Mouse (Mus musculus) forebrain, embryonic 14.5 days (tissue): ENCODE results near the gene Hint3. TPM values are rescaled to one million over a fixed set of nuclear protein-coding genes. Genes with fewer than 3 reads are reported as not detected.
A peak's percentile ranks its signal among the peaks of the same experiment; 100 is the strongest.
"Not testable (repeated sequence)": the region's sequence is repeated elsewhere in the genome, so short reads cannot be mapped to it uniquely, and the experiment has no call there.

Experiments
- ATAC-seq: fragments of 200-750 bp; cut with Nextera tagmentation; 2 replicates; pipeline ENCODE4 v1.8.0; 2017; ENCODE audit warnings: mild to moderate bottlenecking, moderate library complexity
- DNase-seq: peaks from one replicate; pipeline ENCODE4 v3.0.0-alpha.2; 2015; ENCODE audit warnings: low spot score
- H3K27ac ChIP-seq: fragments of 300-500 bp; sonication (generic); 2 replicates; pipeline ENCODE4 v1.5.1; 2014; ENCODE audit warnings: low read depth, mild to moderate bottlenecking, control low read depth, low read length, moderate library complexity
- H3K27me3 ChIP-seq: fragments of 300-500 bp; sonication (generic); replicated peaks from 2 replicates; pipeline ENCODE4 v1.6.1; 2014; ENCODE audit warnings: low read length, control low read depth, mixed read lengths; ENCODE audit not compliant: control insufficient read depth, insufficient read depth
- H3K36me3 ChIP-seq: fragments of 300-500 bp; sonication (generic); 2 replicates; pipeline ENCODE4 v1.6.1; 2014; ENCODE audit warnings: low read length, control low read depth; ENCODE audit not compliant: control insufficient read depth, insufficient read depth
- H3K4me1 ChIP-seq: fragments of 300-500 bp; sonication (generic); 2 replicates; pipeline ENCODE4 v1.6.1; 2014; ENCODE audit warnings: antibody characterized with exemption, low read length, control low read depth; ENCODE audit not compliant: control insufficient read depth, insufficient read depth
- H3K4me2 ChIP-seq: fragments of 300-500 bp; sonication (generic); 2 replicates; pipeline ENCODE4 v1.6.1; 2014; ENCODE audit warnings: mild to moderate bottlenecking, control low read depth, low read length
- H3K4me3 ChIP-seq: fragments of 300-500 bp; sonication (generic); 2 replicates; pipeline ENCODE4 v1.5.1; 2014; ENCODE audit warnings: low read depth, low read length, control low read depth
- H3K9ac ChIP-seq: fragments of 300-500 bp; sonication (generic); 2 replicates; pipeline ENCODE4 v1.6.1; 2014; ENCODE audit warnings: mild to moderate bottlenecking, low read length, control low read depth, moderate library complexity
- H3K9me3 ChIP-seq: fragments of 300-500 bp; sonication (generic); replicated peaks from 2 replicates; pipeline ENCODE4 v1.6.1; 2016; ENCODE audit warnings: low read length, control low read depth, mixed read lengths; ENCODE audit not compliant: control insufficient read depth
- WGBS: fragments of 180-500 bp; shearing (Covaris S2); extraction: QIAGEN DNeasy Blood & Tissue Kit; methylation state at CpG from one replicate; pipeline ENCODE4 v1.1.7; 2014; 5-methylcytosine and 5-hydroxymethylcytosine counted together
- polyA plus RNA-seq: library from polyadenylated mRNA; unstranded; fragments of >200 nt; fragmentation: Nextera tagmentation; extraction: Ambion mirVana; gene quantifications from 2 replicates; pipeline ENCODE4 v1.2.1, GENCODE M21; 2014

Gene Hint3
- polyA plus RNA-seq: 17.9 and 19.1 TPM in 2 replicates

DNA sequence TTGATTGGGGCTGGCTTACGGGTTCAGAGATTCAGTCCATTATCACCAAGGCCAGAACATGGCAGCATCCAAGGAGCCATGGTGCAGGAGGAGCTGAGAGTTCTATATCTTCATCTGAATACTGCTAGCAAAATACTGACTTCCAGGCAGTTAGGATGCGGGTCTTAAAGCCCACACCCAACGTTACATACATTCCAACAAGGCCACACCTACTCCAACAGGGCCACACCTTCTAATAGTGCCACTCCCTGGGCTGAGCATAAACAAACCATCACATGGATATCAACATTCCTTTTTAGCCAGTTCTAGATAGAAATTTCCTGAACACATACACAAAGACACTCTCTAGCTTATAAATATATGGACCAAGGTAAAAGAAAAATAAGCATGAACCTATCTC is at the start of gene Hint3:
Gene Hint3 (minus strand): TSS at position 120 of the 400 bp plus-strand sequence.
- no peak within 1 kb of the TSS for H3K9ac ChIP-seq
- 90% methylated on average over 3 of the region's 3 CpGs for WGBS
- H3K4me3 ChIP-seq: no peak within 1 kb of the TSS
- H3K4me1 ChIP-seq: no peaks in the 10 kb centered on the region
- no peaks in the 10 kb centered on the region for H3K36me3 ChIP-seq
- ATAC-seq (no peak), DNase-seq (no peak)
- H3K4me2 ChIP-seq: no peak within 1 kb of the TSS
- H3K27ac ChIP-seq: no peak within 1 kb of the TSS
- H3K27me3 ChIP-seq: no peaks in the 10 kb centered on the region
- H3K9me3 ChIP-seq: no peaks in the 10 kb centered on the region

DNA sequence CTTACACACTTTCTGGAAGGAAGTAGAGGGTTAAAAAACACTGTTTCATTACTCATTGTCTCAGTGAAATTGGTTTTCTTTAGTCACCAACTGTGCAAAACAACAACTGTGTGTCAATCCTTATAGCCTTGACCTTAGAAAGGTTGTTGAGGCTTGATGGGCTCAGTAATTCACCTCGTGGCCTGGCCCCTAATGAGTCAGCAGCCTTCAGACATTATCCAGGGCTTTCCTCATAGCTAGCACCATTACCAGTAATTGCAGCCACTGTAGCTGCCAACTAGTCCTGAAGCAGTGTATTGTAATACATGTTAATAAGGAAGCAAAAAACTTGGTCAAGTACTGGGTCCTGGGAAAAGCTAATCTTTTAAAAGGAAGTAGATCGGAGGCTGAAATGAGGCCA is 48.6 kb upstream of the Hint3 start:
- Histone ChIP-seq H3K9ac (no peak overlapping the region), H3K4me1 (no peaks in the 10 kb centered on the region), H3K4me3 (no peak overlapping the region), H3K27me3 (no peaks in the 10 kb centered on the region), H3K9me3 (no peaks in the 10 kb centered on the region), H3K36me3 (peaks cover 4% of the 10 kb centered on the region; the same call in 1 of the 2 replicates), H3K27ac (no peak overlapping the region), H3K4me2 (no peak overlapping the region)
- 42% methylated on average over 2 of the region's 2 CpGs for WGBS
- DNase-seq: peak; percentile 18
- ATAC-seq: no peak

DNA sequence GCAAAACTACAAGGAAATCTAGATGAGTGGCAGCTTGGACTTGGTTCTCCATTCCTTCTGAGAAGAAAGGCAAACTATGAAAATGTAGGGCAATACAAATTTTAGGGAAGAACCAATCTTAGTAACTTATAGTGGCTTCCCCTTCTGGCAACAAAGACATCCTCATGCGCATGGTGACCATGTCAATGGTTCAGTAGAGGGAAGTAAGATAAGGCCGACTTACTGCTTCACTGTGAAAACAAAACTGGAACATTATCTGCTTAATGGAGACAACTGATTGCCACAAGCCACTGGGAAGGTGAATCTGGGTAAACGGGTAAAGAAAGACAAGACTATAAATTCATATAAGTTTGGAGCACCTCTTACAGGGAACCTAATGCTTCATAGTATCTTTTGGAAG is 45.4 kb upstream of the Hint3 start:
- no peak for DNase-seq
- no peaks in the 10 kb centered on the region for H3K9me3 ChIP-seq
- H3K27me3 ChIP-seq: no peaks in the 10 kb centered on the region
- no peak overlapping the region for H3K4me3 ChIP-seq
- H3K27ac ChIP-seq: no peak overlapping the region
- 93% methylated on average over 3 of the region's 3 CpGs for WGBS
- H3K4me2 ChIP-seq: no peak overlapping the region
- ATAC-seq: no peak
- 0 out of 2 replicates have a peak, but pooled peaks cover 8% of the 10 kb centered on the region for H3K36me3 ChIP-seq
- H3K4me1 ChIP-seq: no peaks in the 10 kb centered on the region
- H3K9ac ChIP-seq: no peak overlapping the region

DNA sequence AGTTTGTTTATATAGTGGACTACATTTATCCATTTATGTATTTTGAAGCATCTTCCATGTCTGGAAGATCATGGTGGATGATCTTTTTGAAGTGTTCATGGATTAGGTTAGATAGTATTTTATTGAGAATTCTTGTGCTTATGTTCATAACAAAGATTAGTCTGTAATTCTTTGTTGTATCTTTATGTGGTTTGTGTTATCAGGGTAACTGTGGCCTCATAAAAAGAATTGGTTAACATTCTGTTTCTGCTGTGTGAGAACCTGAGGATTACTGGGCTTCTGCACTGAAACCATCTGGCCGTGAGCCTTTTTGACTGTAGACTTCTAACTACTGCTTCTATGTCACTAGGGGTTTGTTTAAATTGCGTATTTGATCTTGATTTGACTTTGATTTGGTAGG is 37.1 kb upstream of the Hint3 start:
- Histone ChIP-seq H3K4me2 (no peak overlapping the region), H3K4me1 (no peaks in the 10 kb centered on the region), H3K9ac (no peak overlapping the region), H3K36me3 (peaks cover 10% of the 10 kb centered on the region; the same call in 1 of the 2 replicates), H3K27me3 (no peaks in the 10 kb centered on the region), H3K27ac (no peak overlapping the region), H3K9me3 (no peaks in the 10 kb centered on the region), H3K4me3 (no peak overlapping the region)
- WGBS: 93% methylated on average over 2 of the region's 2 CpGs
- ATAC-seq: no peak
- DNase-seq: no peak

DNA sequence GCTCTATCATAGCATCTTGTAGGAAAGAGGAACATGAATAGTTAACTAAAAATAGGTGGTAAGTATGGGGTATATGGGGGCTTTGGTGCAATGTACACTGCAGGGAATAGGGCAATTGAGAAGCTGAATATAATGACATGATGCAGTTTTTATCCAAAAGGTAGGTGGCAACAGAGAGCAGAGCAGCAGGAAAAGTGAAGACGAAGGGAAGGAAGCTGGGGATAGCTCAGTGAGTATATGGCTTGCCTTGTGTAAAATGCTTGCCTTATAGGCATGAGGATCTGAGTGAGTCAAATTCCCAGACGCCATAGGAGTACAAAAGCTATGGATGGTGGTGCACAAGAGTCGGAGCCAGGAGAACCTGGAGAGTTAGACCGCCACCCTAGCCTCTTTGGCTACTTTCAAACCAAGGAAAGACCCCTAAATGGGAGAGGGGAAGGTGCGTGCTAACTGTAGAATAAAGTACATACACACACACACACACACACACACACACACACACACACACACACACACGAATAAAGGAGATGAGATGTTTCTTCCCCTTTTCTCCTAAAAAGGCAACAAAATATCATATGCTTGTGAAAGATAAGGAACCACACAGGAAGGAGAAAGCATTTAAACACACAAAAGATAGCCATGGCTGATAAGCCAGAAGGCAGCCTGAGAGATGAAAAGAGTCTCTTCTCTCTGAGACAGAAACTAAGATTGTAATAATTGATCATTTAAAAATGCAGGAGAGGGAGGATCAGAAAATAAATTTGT is 31.3 kb upstream of the Hint3 start:
- no peaks in the 10 kb centered on the region for H3K27me3 ChIP-seq
- no peaks in the 10 kb centered on the region for H3K9me3 ChIP-seq
- H3K27ac ChIP-seq: no peak overlapping the region
- peaks cover 10% of the 10 kb centered on the region; the same call in 1 of the 2 replicates for H3K36me3 ChIP-seq
- no peak for ATAC-seq
- no peak for DNase-seq
- H3K4me2 ChIP-seq: no peak overlapping the region
- no peaks in the 10 kb centered on the region for H3K4me1 ChIP-seq
- no peak overlapping the region for H3K4me3 ChIP-seq
- no peak overlapping the region for H3K9ac ChIP-seq
- 84% methylated on average over 6 of the region's 6 CpGs for WGBS

DNA sequence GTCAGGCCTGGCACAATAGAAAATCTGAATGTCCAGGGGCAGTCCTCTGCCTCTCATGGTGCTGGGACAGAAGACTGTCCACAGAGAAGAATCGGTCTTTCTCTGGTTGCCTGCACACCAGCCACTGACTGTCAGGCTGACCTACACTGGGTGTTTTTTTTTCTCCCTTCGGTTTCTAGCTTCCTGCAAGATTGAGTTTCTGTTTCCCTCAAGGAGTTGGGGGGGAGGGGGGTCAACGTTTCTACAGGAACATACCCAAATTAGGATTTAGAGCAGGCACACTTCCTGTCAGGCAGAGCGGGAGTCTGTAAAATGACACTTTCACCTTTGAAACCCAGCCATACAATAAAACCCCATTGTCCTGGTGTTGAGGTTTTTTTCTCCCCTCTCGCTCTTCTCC is 26.2 kb upstream of the Hint3 start:
- Histone ChIP-seq H3K9me3 (no peaks in the 10 kb centered on the region), H3K4me2 (no peak overlapping the region), H3K4me1 (no peaks in the 10 kb centered on the region), H3K4me3 (no peak overlapping the region), H3K9ac (no peak overlapping the region), H3K27ac (no peak overlapping the region), H3K27me3 (no peaks in the 10 kb centered on the region), H3K36me3 (peaks cover 10% of the 10 kb centered on the region; the same call in 1 of the 2 replicates)
- DNase-seq: no peak
- ATAC-seq: no peak
- 23% methylated on average over 5 of the region's 5 CpGs for WGBS

DNA sequence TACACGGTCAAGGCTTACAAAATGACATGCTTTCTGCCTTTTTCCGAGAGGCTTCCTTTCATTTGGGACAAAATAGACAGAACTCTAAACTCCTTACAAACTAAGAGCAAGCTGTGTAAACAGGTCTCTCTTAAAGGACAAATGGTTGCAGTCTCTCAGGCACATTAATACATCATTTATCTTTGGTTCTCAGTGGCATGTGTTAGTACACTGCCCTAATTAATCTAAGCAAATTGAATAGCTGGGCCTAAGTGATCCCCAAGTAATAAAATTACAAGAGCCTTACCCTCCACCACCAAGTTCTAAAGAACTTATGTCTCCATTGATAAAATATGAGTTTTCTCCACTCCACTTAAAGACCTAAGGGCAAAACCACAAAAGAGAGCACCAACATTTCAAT is 18.2 kb upstream of the Hint3 start:
- no peaks in the 10 kb centered on the region for H3K4me1 ChIP-seq
- H3K9ac ChIP-seq: no peak overlapping the region
- H3K27ac ChIP-seq: no peak overlapping the region
- no peaks in the 10 kb centered on the region for H3K27me3 ChIP-seq
- H3K9me3 ChIP-seq: no peaks in the 10 kb centered on the region
- no peak overlapping the region for H3K4me2 ChIP-seq
- peaks cover 12% of the 10 kb centered on the region; the same call in 1 of the 2 replicates for H3K36me3 ChIP-seq
- ATAC-seq (no peak), DNase-seq (no peak)
- 69% methylated on average over 2 of the region's 2 CpGs for WGBS
- H3K4me3 ChIP-seq: no peak overlapping the region

DNA sequence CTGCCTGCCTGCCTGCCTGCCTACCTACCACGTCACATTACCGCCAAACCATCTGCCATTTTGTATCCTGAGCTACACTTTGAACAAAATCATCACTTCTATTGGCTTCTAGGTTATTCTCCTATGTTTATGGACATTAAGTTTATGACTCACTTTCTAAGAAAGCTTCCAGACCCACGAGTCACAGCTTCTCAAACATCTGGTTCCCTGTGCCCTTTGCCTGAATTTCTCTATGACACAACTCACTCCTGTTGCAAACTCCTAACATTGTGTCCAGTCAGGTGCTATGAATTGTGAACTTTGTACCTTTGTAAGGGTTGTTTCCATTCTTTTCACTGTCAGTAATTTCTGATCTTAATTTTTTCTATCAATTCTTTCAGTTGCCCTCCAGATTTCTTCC is 8.8 kb upstream of the Hint3 start:
- Histone ChIP-seq H3K27ac (no peak overlapping the region), H3K27me3 (no peaks in the 10 kb centered on the region), H3K4me3 (no peak overlapping the region), H3K9ac (no peak overlapping the region), H3K4me1 (no peaks in the 10 kb centered on the region), H3K9me3 (no peaks in the 10 kb centered on the region), H3K4me2 (no peak overlapping the region), H3K36me3 (no peaks in the 10 kb centered on the region)
- 87% methylated on average over 3 of the region's 3 CpGs for WGBS
- no peak for ATAC-seq
- no peak for DNase-seq

DNA sequence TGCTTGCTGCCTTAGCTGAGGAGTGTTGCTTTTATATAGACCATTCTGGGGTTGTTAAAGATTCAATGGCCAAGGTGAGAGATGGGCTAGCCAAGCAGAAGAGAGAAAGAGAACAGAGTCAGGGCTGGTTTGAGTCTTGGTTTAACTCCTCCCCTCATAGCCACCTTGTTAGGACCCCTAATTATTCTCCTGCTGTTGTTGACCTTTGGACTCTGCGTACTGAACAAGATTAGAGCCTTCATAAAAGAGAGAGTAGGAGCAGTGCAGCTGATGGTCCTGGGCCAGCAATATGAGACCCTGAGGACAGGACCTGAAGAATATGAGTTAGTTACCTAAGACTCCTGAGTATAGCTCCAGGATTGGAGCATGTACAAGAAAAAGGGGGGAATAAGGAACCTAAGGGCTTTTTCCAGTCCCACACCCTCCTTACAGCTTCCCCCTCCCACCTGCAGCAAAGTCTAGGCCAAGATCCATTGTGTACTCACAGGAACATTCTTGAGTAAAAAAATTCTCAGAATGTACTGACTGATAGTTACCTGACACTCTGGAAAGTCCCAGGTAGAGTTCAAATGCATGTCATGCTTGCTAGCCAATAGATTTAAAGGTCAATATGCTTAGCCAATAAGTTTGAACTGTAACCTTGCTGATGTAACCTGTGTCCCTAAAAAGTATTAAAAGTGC is 7.2 kb upstream of the Hint3 start:
- H3K4me3 ChIP-seq, H3K9me3 ChIP-seq, H3K4me1 ChIP-seq, ATAC-seq, H3K9ac ChIP-seq, H3K4me2 ChIP-seq, H3K36me3 ChIP-seq, H3K27ac ChIP-seq, DNase-seq, H3K27me3 ChIP-seq: not testable (repeated sequence)
- WGBS: 80% methylated on average over 1 of the region's 1 CpGs
